Mouse (Mus musculus): Measurements from ENCODE around the gene Bcl9.

DNA sequence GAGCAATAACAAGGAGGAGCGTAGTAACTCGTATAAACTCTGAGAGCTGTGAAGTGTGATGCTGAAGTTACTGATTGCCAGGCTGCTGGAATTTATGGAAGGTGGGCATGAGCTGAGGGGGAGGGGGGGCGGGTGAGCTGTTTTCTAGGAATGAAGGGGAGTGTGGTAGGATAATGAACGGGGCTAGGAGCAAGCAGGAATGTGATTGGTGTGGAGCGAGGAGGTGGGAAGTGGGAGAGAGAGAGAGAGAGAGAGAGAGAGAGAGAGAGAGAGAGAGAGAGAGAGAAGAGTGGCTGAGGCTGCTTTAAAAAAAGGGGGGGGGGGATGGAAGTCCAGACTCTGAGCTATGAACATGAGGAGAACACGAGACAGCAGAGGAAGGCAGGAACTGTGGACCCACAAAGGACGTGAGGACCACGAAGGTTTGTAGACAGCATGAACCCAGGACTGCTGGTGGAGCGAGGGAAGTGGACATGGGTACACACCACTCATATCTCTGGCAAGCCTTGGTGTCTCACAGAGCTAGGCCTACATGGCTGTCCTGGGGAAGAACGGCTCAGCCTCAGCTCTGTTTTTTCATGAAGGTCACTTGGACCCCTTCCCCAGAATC lies 1.2 kb upstream of the Bcl9 start:
- no peak for TF ChIP-seq POLR2A (IDR thresholded peaks at IDR 0.05; ENCODE audit: low read depth, low read length)
- TF ChIP-seq CTCF (IDR thresholded peaks at IDR 0.05; ENCODE audit: borderline replicate concordance, insufficient read depth, low read length): no peak
